Mouse (Mus musculus) MEL (cell line): ENCODE results near the gene Galnt14. TPM values are rescaled to one million over a fixed set of nuclear protein-coding genes. Genes with fewer than 3 reads are reported as not detected.

Experiments
- DNase-seq: peaks from one replicate; pipeline ENCODE4 v3.0.0; 2011; ENCODE audit warnings: low read depth, low spot score
- H3K27ac ChIP-seq: 2 replicates; pipeline ENCODE4 v1.5.1; 2012; ENCODE audit warnings: low read depth, mild to moderate bottlenecking, control low read depth, low read length, moderate library complexity; ENCODE audit not compliant: control insufficient read depth
- H3K27me3 ChIP-seq, 2 experiments: fragments of 150-350 bp in 1 of 2; sonication (generic) in 1 of 2; 2 replicates each; pipeline ENCODE4 v1.6.1; 2012; ENCODE audit warnings: low read length in 2 of 2, mild to moderate bottlenecking in 2 of 2, improper control_type of control experiment in 1 of 2, moderate library complexity in 1 of 2; ENCODE audit not compliant: insufficient read depth in 2 of 2, control insufficient read depth in 1 of 2
- H3K36me3 ChIP-seq, 2 experiments: 2 replicates each; pipeline ENCODE4 v1.6.1; 2012 to 2014; ENCODE audit warnings: low read length in 2 of 2, improper control_type of control experiment in 1 of 2, inconsistent platforms in 1 of 2, mild to moderate bottlenecking in 1 of 2; ENCODE audit not compliant: insufficient read depth in 2 of 2, control insufficient read depth in 1 of 2
- H3K4me1 ChIP-seq, 2 experiments: fragments of 150-350 bp in 1 of 2; sonication (generic) in 1 of 2; 2 replicates each; pipeline ENCODE4 v1.6.1; 2012; ENCODE audit warnings: low read length in 2 of 2, improper control_type of control experiment in 1 of 2, mild to moderate bottlenecking in 1 of 2; ENCODE audit not compliant: insufficient read depth in 2 of 2, control insufficient read depth in 1 of 2
- H3K4me3 ChIP-seq, 2 experiments: fragments of 150-350 bp in 1 of 2; sonication (generic) in 1 of 2; 2 replicates each; pipeline ENCODE4 v1.5.1; 2012; ENCODE audit warnings: low read depth in 2 of 2, low read length in 2 of 2, mild to moderate bottlenecking in 2 of 2, moderate library complexity in 2 of 2, control low read depth in 1 of 2, improper control_type of control experiment in 1 of 2; ENCODE audit not compliant: control insufficient read depth in 1 of 2, insufficient read depth in 1 of 2
- H3K79me2 ChIP-seq: 2 replicates; pipeline ENCODE4 v1.6.1; 2012; ENCODE audit warnings: mild to moderate bottlenecking, low read length, moderate library complexity; ENCODE audit not compliant: control insufficient read depth, poor library complexity, insufficient read depth
- H3K9ac ChIP-seq: 2 replicates; pipeline ENCODE4 v1.6.1; 2012; ENCODE audit warnings: low read depth, mild to moderate bottlenecking, control low read depth, low read length, moderate library complexity; ENCODE audit not compliant: control insufficient read depth, poor library complexity, severe bottlenecking
- H3K9me3 ChIP-seq: fragments of 150-350 bp; sonication (generic); replicated peaks from 2 replicates; pipeline ENCODE4 v1.6.1; 2012; ENCODE audit warnings: mild to moderate bottlenecking, low read length, improper control_type of control experiment, moderate library complexity; ENCODE audit not compliant: insufficient read depth
- BHLHE40 ChIP-seq: IDR thresholded peaks from 2 replicates; pipeline ENCODE4 v1.6.1; 2012; ENCODE audit warnings: low read depth, mild to moderate bottlenecking, inconsistent platforms, low read length, improper control_type of control experiment, borderline replicate concordance
- CTCF ChIP-seq, 3 experiments: IDR thresholded peaks in 2 of 3; conservative IDR thresholded peaks in 1 of 3; 2 replicates each; pipeline ENCODE4 v1.5.1; 2011 to 2012; ENCODE audit warnings: low read length in 3 of 3, low read depth in 2 of 3, mild to moderate bottlenecking in 2 of 3, improper control_type of control experiment in 1 of 3, inconsistent platforms in 1 of 3, mixed read lengths in 1 of 3, moderate library complexity in 1 of 3; ENCODE audit not compliant: control insufficient read depth in 1 of 3, insufficient read depth in 1 of 3, poor library complexity in 1 of 3, severe bottlenecking in 1 of 3
- ETS1 ChIP-seq: IDR thresholded peaks from 2 replicates; pipeline ENCODE4 v1.6.1; 2012; ENCODE audit warnings: low read depth, mild to moderate bottlenecking, inconsistent platforms, low read length, improper control_type of control experiment, moderate library complexity
- GABPA ChIP-seq: IDR thresholded peaks from 2 replicates; pipeline ENCODE4 v1.6.1; 2012; ENCODE audit warnings: low read depth, mild to moderate bottlenecking, inconsistent platforms, low read length, improper control_type of control experiment, moderate library complexity
- GATA1 ChIP-seq: IDR thresholded peaks from 2 replicates; pipeline ENCODE4 v1.6.1; 2011; ENCODE audit warnings: low read depth, low read length, improper control_type of control experiment
- HCFC1 ChIP-seq: IDR thresholded peaks from 2 replicates; pipeline ENCODE4 v1.6.1; 2012; ENCODE audit warnings: low read depth, mild to moderate bottlenecking, inconsistent platforms, low read length, improper control_type of control experiment, moderate library complexity
- JUND ChIP-seq: IDR thresholded peaks from 2 replicates; pipeline ENCODE4 v1.6.1; 2011; ENCODE audit warnings: low read depth, mild to moderate bottlenecking, improper control_type of control experiment, low read length
- KAT2A ChIP-seq: conservative IDR thresholded peaks from 2 replicates; pipeline ENCODE4 v1.6.1; 2012; ENCODE audit warnings: low read depth, low read length, improper control_type of control experiment, inconsistent platforms
- MAFK ChIP-seq: IDR thresholded peaks from 2 replicates; pipeline ENCODE4 v1.6.1; 2011; ENCODE audit warnings: low read depth, mild to moderate bottlenecking, low read length, improper control_type of control experiment, borderline replicate concordance
- MAX ChIP-seq: IDR thresholded peaks from 2 replicates; pipeline ENCODE4 v1.6.1; 2011; ENCODE audit warnings: low read length, improper control_type of control experiment
- MEF2A ChIP-seq: IDR thresholded peaks from 2 replicates; pipeline ENCODE4 v1.6.1; 2014; ENCODE audit warnings: low read depth, mild to moderate bottlenecking, inconsistent platforms, low read length, improper control_type of control experiment; ENCODE audit not compliant: poor library complexity, insufficient replicate concordance, severe bottlenecking; ENCODE audit errors: extremely low read depth
- MYB ChIP-seq: IDR thresholded peaks from 2 replicates; pipeline ENCODE4 v1.6.1; 2011; ENCODE audit warnings: mild to moderate bottlenecking, low read depth, low read length, improper control_type of control experiment
- MYC ChIP-seq: IDR thresholded peaks from 2 replicates; pipeline ENCODE4 v1.6.1; 2011; ENCODE audit warnings: low read depth, mild to moderate bottlenecking, low read length, improper control_type of control experiment, moderate library complexity
- NRF1 ChIP-seq: IDR thresholded peaks from 2 replicates; pipeline ENCODE4 v1.6.1; 2014; ENCODE audit warnings: low read depth, mild to moderate bottlenecking, inconsistent platforms, low read length, improper control_type of control experiment, moderate library complexity; ENCODE audit not compliant: poor library complexity, insufficient read depth, severe bottlenecking
- POLR2A ChIP-seq, 2 experiments: IDR thresholded peaks; 2 replicates each; pipeline ENCODE4 v1.6.1; 2011 to 2012; ENCODE audit warnings: low read length in 2 of 2, mild to moderate bottlenecking in 2 of 2, control low read depth in 1 of 2, improper control_type of control experiment in 1 of 2, low read depth in 1 of 2, moderate library complexity in 1 of 2; ENCODE audit not compliant: control insufficient read depth in 1 of 2, insufficient read depth in 1 of 2, poor library complexity in 1 of 2
- POLR2AphosphoS2 ChIP-seq: IDR thresholded peaks from 2 replicates; pipeline ENCODE4 v1.6.1; 2011; ENCODE audit warnings: low read length, improper control_type of control experiment
- RAD21 ChIP-seq: IDR thresholded peaks from 2 replicates; pipeline ENCODE4 v1.6.1; 2011; ENCODE audit warnings: mild to moderate bottlenecking, low read depth, low read length, improper control_type of control experiment
- SIN3A ChIP-seq: IDR thresholded peaks from 2 replicates; pipeline ENCODE4 v1.6.1; 2012; ENCODE audit warnings: low read length, improper control_type of control experiment, inconsistent platforms
- TAL1 ChIP-seq: IDR thresholded peaks from 2 replicates; pipeline ENCODE4 v1.6.1; 2012; ENCODE audit warnings: mild to moderate bottlenecking, inconsistent platforms, low read length, moderate library complexity, mixed read lengths
- TBP ChIP-seq: IDR thresholded peaks from 2 replicates; pipeline ENCODE4 v1.8.0; 2011; ENCODE audit warnings: low read depth, low read length, improper control_type of control experiment
- TCF12 ChIP-seq: IDR thresholded peaks from 2 replicates; pipeline ENCODE4 v1.6.1; 2014; ENCODE audit warnings: low read depth, mild to moderate bottlenecking, inconsistent platforms, low read length, improper control_type of control experiment, moderate library complexity
- USF1 ChIP-seq: IDR thresholded peaks from 2 replicates; pipeline ENCODE4 v1.6.1; 2014; ENCODE audit warnings: low read depth, mild to moderate bottlenecking, inconsistent platforms, low read length, improper control_type of control experiment, moderate library complexity
- USF2 ChIP-seq, 2 experiments: IDR thresholded peaks; 2 replicates each; pipeline ENCODE4 v1.6.1; 2011 to 2012; ENCODE audit warnings: improper control_type of control experiment in 2 of 2, low read length in 2 of 2, borderline replicate concordance in 1 of 2, inconsistent platforms in 1 of 2, low read depth in 1 of 2, mild to moderate bottlenecking in 1 of 2; ENCODE audit not compliant: insufficient read depth in 1 of 2
- ZC3H11A ChIP-seq: IDR thresholded peaks from 2 replicates; pipeline ENCODE4 v1.6.1; 2012; ENCODE audit warnings: low read depth, mild to moderate bottlenecking, inconsistent platforms, low read length, improper control_type of control experiment
- ZMIZ1 ChIP-seq: IDR thresholded peaks from 2 replicates; pipeline ENCODE4 v1.6.1; 2012; ENCODE audit warnings: low read depth, mild to moderate bottlenecking, inconsistent platforms, low read length, improper control_type of control experiment, moderate library complexity
- ZNF384 ChIP-seq: IDR thresholded peaks from 2 replicates; pipeline ENCODE4 v1.6.1; 2012; ENCODE audit warnings: low read depth, mild to moderate bottlenecking, inconsistent platforms, low read length, improper control_type of control experiment
- polyA plus RNA-seq, 2 experiments: library from polyadenylated mRNA; stranded (reverse) in 1 of 2; unstranded in 1 of 2; fragments of >175 nt in 1 of 2; fragments of >200 nt in 1 of 2; gene quantifications; 2 replicates each; pipeline versions ENCODE4 v1.2.1 to v1.2.4; 2012; ENCODE audit warnings: low replicate concordance in 2 of 2, low read depth in 1 of 2; ENCODE audit not compliant: insufficient read length in 2 of 2, insufficient read depth in 1 of 2, missing spikeins in 1 of 2
- total RNA-seq: library from RNA; depleted of rRNA; stranded (reverse); fragments of 300-350 nt; gene quantifications from 2 replicates; pipeline ENCODE4 v1.2.3, GENCODE M21; 2012

Gene Galnt14
- total and polyA plus RNA-seq, 3 experiments: not detected

DNA sequence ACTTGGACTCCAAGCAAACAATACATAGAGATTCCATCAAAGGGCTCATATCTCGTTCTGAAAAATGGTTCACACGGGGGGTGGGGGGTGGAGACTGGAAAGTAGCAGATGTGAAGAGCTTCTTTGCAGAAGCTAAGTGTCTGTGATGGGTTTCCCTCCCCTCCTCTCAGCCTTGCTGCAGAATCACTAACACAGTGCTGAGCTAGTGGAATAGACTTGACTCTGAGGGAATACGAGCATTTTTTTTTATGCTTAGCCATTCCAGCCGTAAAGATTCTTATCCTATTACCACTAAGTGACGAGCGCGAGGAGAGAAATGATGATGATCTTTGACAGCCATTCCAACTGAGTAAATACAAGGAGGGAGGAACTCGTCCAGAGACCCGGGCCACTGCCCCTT, 142.0 kb downstream of the Galnt14 start:
- Histone ChIP-seq H3K4me1 (no peaks in the 10 kb centered on the region), H3K27me3 (no peaks in the 10 kb centered on the region), H3K4me3 (no peak overlapping the region), H3K27ac (no peak overlapping the region), H3K79me2 (no peaks in the 10 kb centered on the region), H3K9ac (no peak overlapping the region), H3K36me3 (no peaks in the 10 kb centered on the region), H3K9me3 (no peaks in the 10 kb centered on the region)
- DNase-seq: no peak
- TF ChIP-seq ETS1 (no peak), MYB (no peak), USF2 (IDR thresholded peaks at IDR 0.05; ENCODE audit: borderline replicate concordance in 1 of 2, insufficient read depth in 1 of 2, low read depth in 1 of 2, low read length in 2 of 2) (no peak)

GRCm38 (mm10) chr17:73561149-73561548, 149.1 kb downstream of the Galnt14 start:
- H3K9me3 ChIP-seq: no peaks in the 10 kb centered on the region
- no peak overlapping the region for H3K27ac ChIP-seq
- DNase-seq: no peak
- no peak overlapping the region for H3K4me3 ChIP-seq
- no peaks in the 10 kb centered on the region for H3K36me3 ChIP-seq
- no peak overlapping the region for H3K9ac ChIP-seq
- no peak for TF ChIP-seq POLR2AphosphoS2
- TF ChIP-seq MAFK: no peak
- no peak for TF ChIP-seq RAD21
- no peak for TF ChIP-seq MAX
- TF ChIP-seq JUND: no peak
- no peak for TF ChIP-seq CTCF (IDR thresholded peaks at IDR 0.05 in 2 of 3, conservative IDR thresholded peaks at IDR 0.05 in 1 of 3; ENCODE audit: control insufficient read depth in 1 of 3, insufficient read depth in 1 of 3, low read depth in 2 of 3, low read length in 3 of 3, poor library complexity in 1 of 3, severe bottlenecking in 1 of 3)
- no peak for TF ChIP-seq TAL1
- TF ChIP-seq MEF2A: no peak
- no peak for TF ChIP-seq TBP
- no peak for TF ChIP-seq HCFC1
- no peak for TF ChIP-seq ZC3H11A
- TF ChIP-seq GATA1: no peak
- no peak for TF ChIP-seq SIN3A
- TF ChIP-seq, all 39 proteins: peak for 0
- Histone ChIP-seq H3K4me1 (no peaks in the 10 kb centered on the region), H3K79me2 (no peaks in the 10 kb centered on the region), H3K27me3 (no peaks in the 10 kb centered on the region)

GRCm38 (mm10) chr17:73560208-73560784, 150.0 kb downstream of the Galnt14 start:
- H3K27ac ChIP-seq: no peak overlapping the region
- no peak for TF ChIP-seq POLR2A (IDR thresholded peaks at IDR 0.05; ENCODE audit: control insufficient read depth in 1 of 2, insufficient read depth in 1 of 2, low read depth in 1 of 2, low read length in 2 of 2, poor library complexity in 1 of 2)
- no peak for TF ChIP-seq MEF2A
- no peak for TF ChIP-seq KAT2A
- TF ChIP-seq RAD21: no peak
- TF ChIP-seq MYC: no peak
- TF ChIP-seq TCF12: no peak
- TF ChIP-seq ZMIZ1: no peak
- no peak for TF ChIP-seq ZNF384
- no peak for TF ChIP-seq JUND
- no peak for TF ChIP-seq MAX
- TF ChIP-seq GABPA: no peak
- TF ChIP-seq USF1: no peak
- no peak for TF ChIP-seq NRF1
- no peak for TF ChIP-seq BHLHE40
- no peak for TF ChIP-seq MAFK
- TF ChIP-seq, all 39 proteins: peak for 0
- no peak overlapping the region for H3K4me3 ChIP-seq
- no peaks in the 10 kb centered on the region for H3K79me2 ChIP-seq
- H3K9me3 ChIP-seq: no peaks in the 10 kb centered on the region
- no peaks in the 10 kb centered on the region for H3K36me3 ChIP-seq
- H3K9ac ChIP-seq: no peak overlapping the region
- no peak for DNase-seq
- no peaks in the 10 kb centered on the region for H3K27me3 ChIP-seq
- no peaks in the 10 kb centered on the region for H3K4me1 ChIP-seq
